Mouse (Mus musculus) cerebellum, adult 8-10 months (tissue): ENCODE results near the gene Efemp1.

ENCODE experiments used
- DNase-seq: peaks from one replicate; pipeline ENCODE4 v3.0.0; 2022

Efemp1 gene

GRCm38 (mm10) chr11:28853102-28853800 lies at the start of gene Efemp1:
Efemp1 (plus strand) TSS chr11:28853204.
- no peak for DNase-seq

- peak; percentile 3 for DNase-seq
Measured at GRCm38 (mm10) chr11:28808685-28809084, 44.3 kb upstream of the Efemp1 start.

- DNase-seq = no peak
Measured at GRCm38 (mm10) chr11:28811874-28812273, 41.1 kb upstream of the Efemp1 start.

- no peak for DNase-seq
Measured at GRCm38 (mm10) chr11:28812564-28812963, 40.4 kb upstream of the Efemp1 start.

GRCm38 (mm10) chr11:28817405-28817804 lies 35.6 kb upstream of the Efemp1 start:
- no peak for DNase-seq

GRCm38 (mm10) chr11:28826950-28827349 lies 26.1 kb upstream of the Efemp1 start:
- no peak for DNase-seq

- DNase-seq = no peak
Measured at GRCm38 (mm10) chr11:28833809-28834208, 19.2 kb upstream of the Efemp1 start.

- DNase-seq = no peak
Measured at GRCm38 (mm10) chr11:28835141-28835540, 17.9 kb upstream of the Efemp1 start.

GRCm38 (mm10) chr11:28849841-28850240 lies 3.2 kb upstream of the Efemp1 start:
- DNase-seq = no peak

- DNase-seq = no peak
Measured at GRCm38 (mm10) chr11:28851645-28852044, 1.4 kb upstream of the Efemp1 start.

GRCm38 (mm10) chr11:28852361-28852919 lies 564 bp upstream of the Efemp1 start:
- no peak for DNase-seq

GRCm38 (mm10) chr11:28859125-28859524 lies 6.1 kb downstream of the Efemp1 start:
- no peak for DNase-seq

GRCm38 (mm10) chr11:28869129-28869528 lies 16.1 kb downstream of the Efemp1 start:
- no peak for DNase-seq

GRCm38 (mm10) chr11:28881381-28881976 lies 28.5 kb downstream of the Efemp1 start:
- no peak for DNase-seq

- DNase-seq = no peak
Measured at GRCm38 (mm10) chr11:28883106-28883505, 30.1 kb downstream of the Efemp1 start.

- no peak for DNase-seq
Measured at GRCm38 (mm10) chr11:28889538-28889937, 36.5 kb downstream of the Efemp1 start.

- no peak for DNase-seq
Measured at GRCm38 (mm10) chr11:28891515-28891914, 38.5 kb downstream of the Efemp1 start.

- no peak for DNase-seq
Measured at GRCm38 (mm10) chr11:28899420-28899819, 46.4 kb downstream of the Efemp1 start.

GRCm38 (mm10) chr11:28904596-28904995 lies 51.6 kb downstream of the Efemp1 start:
- no peak for DNase-seq

- DNase-seq = no peak
Measured at GRCm38 (mm10) chr11:28906288-28906687, 53.3 kb downstream of the Efemp1 start.

- DNase-seq = no peak
Measured at GRCm38 (mm10) chr11:28908908-28909545, 56.0 kb downstream of the Efemp1 start.

- DNase-seq = no peak
Measured at GRCm38 (mm10) chr11:28912469-28913138, 59.6 kb downstream of the Efemp1 start.

- no peak for DNase-seq
Measured at GRCm38 (mm10) chr11:28934449-28934848, 81.4 kb downstream of the Efemp1 start.
